Mouse (Mus musculus) bone marrow, adult 2 months (tissue): ENCODE results near the gene Hps6. TPM values are rescaled to one million over a fixed set of nuclear protein-coding genes. Genes with fewer than 3 reads are reported as not detected.

Experiments
- H3K27ac ChIP-seq: fragments of 200-500 bp; 2 replicates; pipeline ENCODE4 v1.5.1; 2012; ENCODE audit warnings: low read depth, mild to moderate bottlenecking, control low read depth, inconsistent platforms, low read length; ENCODE audit not compliant: control insufficient read depth, poor library complexity, insufficient read depth
- H3K4me1 ChIP-seq: fragments of 200-500 bp; 2 replicates; pipeline ENCODE4 v1.6.1; 2011; ENCODE audit warnings: low read length; ENCODE audit not compliant: control insufficient read depth, insufficient read depth
- H3K4me3 ChIP-seq: fragments of 200-500 bp; replicated peaks from 2 replicates; pipeline ENCODE3; 2011; ENCODE audit warnings: mild to moderate bottlenecking, low read depth, low read length, control low read depth; ENCODE audit not compliant: control insufficient read depth
- CTCF ChIP-seq: fragments of 200-500 bp; IDR thresholded peaks from 2 replicates; pipeline ENCODE4 v1.5.1; 2011; ENCODE audit warnings: low read length, control low read depth; ENCODE audit not compliant: control insufficient read depth, insufficient read depth
- POLR2A ChIP-seq: fragments of 200-500 bp; IDR thresholded peaks from 2 replicates; pipeline ENCODE4 v1.6.1; 2011; ENCODE audit warnings: low read depth, mild to moderate bottlenecking, control low read depth, low read length, borderline replicate concordance; ENCODE audit not compliant: control insufficient read depth
- WGBS: fragments of 180-500 bp; shearing (Covaris S2); methylation state at CpG from one replicate; pipeline ENCODE4 v1.1.7; 2018; 5-methylcytosine and 5-hydroxymethylcytosine counted together
- polyA plus RNA-seq: library from polyadenylated mRNA; stranded (reverse); fragments of >200 nt; gene quantifications from 2 replicates; pipeline ENCODE4 v1.2.4, GENCODE M21; 2011; ENCODE audit warnings: low replicate concordance; ENCODE audit not compliant: missing spikeins, insufficient read depth, insufficient read length

Hps6 gene
- polyA plus RNA-seq, 1 experiment, result 1.9 TPM

GRCm38 (mm10) chr19:46014572-46015178 lies 11.4 kb downstream of the Hps6 start:
- Histone ChIP-seq H3K4me3 (no peak overlapping the region), H3K27ac (no peak overlapping the region), H3K4me1 (no peaks in the 10 kb centered on the region)
- peak; percentile 97 for TF ChIP-seq CTCF
- no peak for TF ChIP-seq POLR2A
- WGBS, result 3% methylated on average over 12 of the region's 12 CpGs

GRCm38 (mm10) chr19:46016023-46016422 lies 12.7 kb downstream of the Hps6 start:
- Histone ChIP-seq H3K4me1 (no peaks in the 10 kb centered on the region), H3K4me3 (no peak overlapping the region), H3K27ac (no peak overlapping the region)
- TF ChIP-seq CTCF (no peak), POLR2A (no peak)
- WGBS, result 93% methylated on average over 2 of the region's 2 CpGs

GRCm38 (mm10) chr19:46024959-46025358 lies 21.7 kb downstream of the Hps6 start:
- Histone ChIP-seq H3K4me3 (no peak overlapping the region), H3K4me1 (no peaks in the 10 kb centered on the region), H3K27ac (no peak overlapping the region)
- no peak for TF ChIP-seq POLR2A
- no peak for TF ChIP-seq CTCF
- WGBS, result 77% methylated on average over 6 of the region's 6 CpGs

GRCm38 (mm10) chr19:46026567-46026966 lies 23.3 kb downstream of the Hps6 start:
- H3K27ac ChIP-seq, result no peak overlapping the region
- no peak overlapping the region for H3K4me3 ChIP-seq
- TF ChIP-seq POLR2A (no peak), CTCF (no peak)
- H3K4me1 ChIP-seq, result no peaks in the 10 kb centered on the region
- WGBS, result 35% methylated on average over 8 of the region's 8 CpGs

GRCm38 (mm10) chr19:46028747-46029320 lies 25.5 kb downstream of the Hps6 start:
- no peak overlapping the region for H3K27ac ChIP-seq
- TF ChIP-seq POLR2A (no peak), CTCF (peak; percentile 24; the same call in 1 of the 2 replicates)

GRCm38 (mm10) chr19:46029652-46030051 lies 26.3 kb downstream of the Hps6 start:
- no peak overlapping the region for H3K27ac ChIP-seq
- H3K4me3 ChIP-seq, result no peak overlapping the region
- WGBS, result 83% methylated on average over 1 of the region's 1 CpGs
- H3K4me1 ChIP-seq, result no peaks in the 10 kb centered on the region
- no peak for TF ChIP-seq CTCF
- TF ChIP-seq POLR2A, result no peak

More at GRCm38 (mm10) chr19:46028747-46029320, 25.5 kb downstream of the Hps6 start:
- no peaks in the 10 kb centered on the region for H3K4me1 ChIP-seq
- no peak overlapping the region for H3K4me3 ChIP-seq
- 71% methylated on average over 11 of the region's 11 CpGs for WGBS

- H3K27ac ChIP-seq, result no peak overlapping the region
- WGBS, result 84% methylated on average over 10 of the region's 10 CpGs
- H3K4me1 ChIP-seq, result no peaks in the 10 kb centered on the region
- TF ChIP-seq POLR2A, result no peak
- H3K4me3 ChIP-seq, result no peak overlapping the region
Observed at GRCm38 (mm10) chr19:46030196-46030983, 27.1 kb downstream of the Hps6 start.

GRCm38 (mm10) chr19:46031689-46032432 lies 28.6 kb downstream of the Hps6 start:
- Histone ChIP-seq H3K4me3 (no peak overlapping the region), H3K4me1 (peaks cover 1% of the 10 kb centered on the region; the same call in 1 of the 2 replicates), H3K27ac (no peak overlapping the region)
- 72% methylated on average over 9 of the region's 9 CpGs for whole genome bisulfite sequencing
- TF ChIP-seq CTCF, result no peak
